Mouse (Mus musculus) stomach, embryonic 16.5 days (tissue): ENCODE data around the gene Ankrd35. TPM values are rescaled to one million over a fixed set of nuclear protein-coding genes. Genes with fewer than 3 reads are reported as not detected.

ENCODE experiments used
- ATAC-seq: fragments of 200-750 bp; cut with Nextera tagmentation; 2 replicates; pipeline ENCODE4 v1.8.0; 2017; ENCODE audit warnings: moderate number of reproducible peaks, moderate TSS enrichment; ENCODE audit not compliant: insufficient read depth, low FRiP score
- H3K27ac ChIP-seq: fragments of 300-500 bp; sonication (generic); 2 replicates; pipeline ENCODE4 v1.5.1; 2014; ENCODE audit warnings: low read length
- H3K27me3 ChIP-seq: fragments of 300-500 bp; sonication (generic); 2 replicates; pipeline ENCODE4 v1.6.1; 2014; ENCODE audit warnings: low read length, control low read depth, mixed read lengths; ENCODE audit not compliant: control insufficient read depth, insufficient read depth
- H3K36me3 ChIP-seq: fragments of 300-500 bp; sonication (generic); 2 replicates; pipeline ENCODE4 v1.6.1; 2014; ENCODE audit warnings: low read length; ENCODE audit not compliant: control insufficient read depth, insufficient read depth
- H3K4me1 ChIP-seq: fragments of 300-500 bp; sonication (generic); 2 replicates; pipeline ENCODE4 v1.6.1; 2014; ENCODE audit warnings: low read length, control low read depth, mixed read lengths; ENCODE audit not compliant: control insufficient read depth, insufficient read depth
- H3K4me2 ChIP-seq: fragments of 300-500 bp; sonication (generic); 2 replicates; pipeline ENCODE4 v1.6.1; 2014; ENCODE audit warnings: low read depth, low read length, mixed read lengths
- H3K4me3 ChIP-seq: fragments of 300-500 bp; sonication (generic); replicated peaks from 2 replicates; pipeline ENCODE4 v1.5.1; 2014; ENCODE audit warnings: mild to moderate bottlenecking, low read length
- H3K9ac ChIP-seq: fragments of 300-500 bp; sonication (generic); 2 replicates; pipeline ENCODE4 v1.6.1; 2014; ENCODE audit warnings: low read length
- H3K9me3 ChIP-seq: fragments of 300-500 bp; sonication (generic); replicated peaks from 2 replicates; pipeline ENCODE4 v1.6.1; 2016; ENCODE audit warnings: low read length, control low read depth; ENCODE audit not compliant: control insufficient read depth
- WGBS: fragments of 180-500 bp; shearing (Covaris S2); extraction: QIAGEN DNeasy Blood & Tissue Kit; methylation state at CpG from one replicate; pipeline ENCODE4 v1.1.7; 2014; 5-methylcytosine and 5-hydroxymethylcytosine counted together
- polyA plus RNA-seq: library from polyadenylated mRNA; unstranded; fragments of >200 nt; fragmentation: Nextera tagmentation; extraction: Ambion mirVana; gene quantifications from 2 replicates; pipeline ENCODE4 v1.2.1, GENCODE M21; 2015

The Ankrd35 gene
- polyA plus RNA-seq, 1 experiment from 2014 or later: 8.0 TPM

DNA sequence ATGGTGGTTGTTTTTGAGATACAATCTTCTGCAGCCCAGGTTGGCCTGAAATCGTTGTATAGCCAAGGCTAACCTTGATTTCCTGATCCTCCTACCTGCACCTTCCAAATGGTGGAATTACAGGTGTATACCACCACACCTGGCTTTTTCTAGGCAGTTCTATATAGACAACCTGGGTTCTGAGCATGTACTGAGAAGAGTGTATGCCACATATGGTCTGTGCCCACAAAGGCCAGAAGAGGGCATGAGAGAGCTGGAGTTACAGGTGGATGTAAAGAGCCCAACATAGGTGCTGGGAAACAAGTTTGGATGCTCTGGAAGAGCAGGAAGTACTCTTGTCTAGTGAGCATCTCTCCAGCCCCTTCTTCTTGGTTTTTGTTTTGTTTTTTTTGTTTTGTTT is 2.6 kb upstream of the Ankrd35 start:
- Histone ChIP-seq H3K27ac (no peak overlapping the region), H3K9ac (no peak overlapping the region), H3K4me1 (peaks cover 12% of the 10 kb centered on the region), H3K4me3 (no peak overlapping the region), H3K4me2 (no peak overlapping the region), H3K27me3 (no peaks in the 10 kb centered on the region), H3K9me3 (no peaks in the 10 kb centered on the region), H3K36me3 (no peaks in the 10 kb centered on the region)
- 35% methylated on average over 1 of the region's 1 CpGs for WGBS
- ATAC-seq: no peak

DNA sequence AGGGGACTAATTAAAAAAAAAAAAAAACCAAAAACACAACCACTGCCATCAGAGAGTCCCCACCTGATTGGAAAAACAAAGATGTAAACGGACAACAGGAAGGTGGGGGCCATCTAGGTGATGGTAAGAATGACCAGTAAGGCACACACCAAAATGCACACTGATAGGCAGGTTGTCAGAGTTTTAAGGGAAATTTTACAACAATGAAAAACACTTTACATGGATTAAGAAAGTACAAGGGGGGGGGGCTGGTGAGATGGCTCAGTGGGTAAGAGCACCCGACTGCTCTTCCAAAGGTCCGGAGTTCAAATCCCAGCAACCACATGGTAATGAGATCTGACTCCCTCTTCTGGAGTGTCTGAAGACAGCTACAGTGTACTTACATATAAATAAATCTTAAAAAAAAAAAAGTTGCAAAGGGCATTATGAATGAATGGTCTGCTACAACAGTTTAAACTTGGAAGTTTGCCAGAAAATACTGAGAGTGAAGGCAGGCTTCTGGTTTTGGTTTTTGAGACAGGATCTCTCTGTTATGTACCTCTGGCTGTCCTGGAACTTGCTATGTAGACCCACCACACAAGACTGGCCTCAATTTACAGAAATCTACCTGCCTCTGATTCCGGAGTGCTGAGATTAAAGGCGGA is 1.4 kb upstream of the Ankrd35 start:
- no peaks in the 10 kb centered on the region for H3K27me3 ChIP-seq
- no peak overlapping the region for H3K4me3 ChIP-seq
- no peak for ATAC-seq
- no peaks in the 10 kb centered on the region for H3K36me3 ChIP-seq
- H3K9ac ChIP-seq: no peak overlapping the region
- no peak overlapping the region for H3K27ac ChIP-seq
- peaks cover 12% of the 10 kb centered on the region for H3K4me1 ChIP-seq
- H3K4me2 ChIP-seq: no peak overlapping the region
- 93% methylated on average over 5 of the region's 5 CpGs for WGBS
- no peaks in the 10 kb centered on the region for H3K9me3 ChIP-seq

DNA sequence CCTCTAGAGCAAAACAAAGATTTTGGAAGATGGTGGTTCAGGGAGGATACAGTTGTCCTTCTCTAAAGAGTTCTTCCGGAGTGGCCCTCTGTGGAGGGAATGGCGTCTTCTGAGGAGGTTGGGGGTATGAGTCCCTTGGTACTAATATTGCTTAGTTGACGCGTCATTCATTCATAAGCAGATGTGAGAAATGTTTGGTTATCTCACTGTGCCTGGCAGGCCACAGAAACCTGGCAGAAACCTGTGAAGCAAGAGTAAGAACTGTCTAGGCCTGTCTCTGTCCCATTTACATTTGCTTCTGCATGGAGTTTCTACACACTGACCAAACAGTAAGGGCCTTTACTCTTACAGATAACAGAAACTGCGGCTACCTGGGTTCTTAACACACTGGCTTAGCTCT is 1.6 kb downstream of the Ankrd35 start:
- peaks cover 8% of the 10 kb centered on the region; the same call in 1 of the 2 replicates for H3K4me1 ChIP-seq
- no peak overlapping the region for H3K4me3 ChIP-seq
- no peaks in the 10 kb centered on the region for H3K27me3 ChIP-seq
- H3K9me3 ChIP-seq: no peaks in the 10 kb centered on the region
- 92% methylated on average over 5 of the region's 5 CpGs for WGBS
- no peaks in the 10 kb centered on the region for H3K36me3 ChIP-seq
- H3K4me2 ChIP-seq: no peak overlapping the region
- H3K9ac ChIP-seq: no peak overlapping the region
- H3K27ac ChIP-seq: no peak overlapping the region
- ATAC-seq: no peak

DNA sequence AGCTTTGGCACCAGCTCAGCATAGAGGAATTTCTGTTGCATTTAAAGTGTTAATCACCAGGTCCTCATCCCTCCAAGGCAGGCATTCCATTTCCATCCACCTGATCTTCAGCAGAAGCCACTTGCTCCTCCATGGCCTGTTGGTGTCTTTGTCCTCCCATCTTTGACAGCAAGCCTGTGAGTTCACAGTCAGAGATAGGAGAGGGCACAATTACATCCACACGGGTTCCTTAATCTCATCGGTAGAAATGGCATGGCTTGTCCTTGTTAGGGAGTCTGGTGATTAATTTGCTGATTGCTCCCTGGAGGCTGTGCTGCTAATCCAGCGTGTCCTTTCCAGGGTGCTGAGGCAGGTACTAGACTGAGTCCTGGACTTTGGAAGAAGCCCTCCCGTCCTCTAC is 3.6 kb downstream of the Ankrd35 start:
- Histone ChIP-seq H3K36me3 (no peaks in the 10 kb centered on the region), H3K4me3 (no peak overlapping the region), H3K4me2 (no peak overlapping the region), H3K4me1 (peaks cover 8% of the 10 kb centered on the region; the same call in 1 of the 2 replicates), H3K27ac (no peak overlapping the region), H3K9me3 (no peaks in the 10 kb centered on the region), H3K9ac (no peak overlapping the region), H3K27me3 (no peaks in the 10 kb centered on the region)
- ATAC-seq: no peak
- 80% methylated on average over 4 of the region's 4 CpGs for WGBS

DNA sequence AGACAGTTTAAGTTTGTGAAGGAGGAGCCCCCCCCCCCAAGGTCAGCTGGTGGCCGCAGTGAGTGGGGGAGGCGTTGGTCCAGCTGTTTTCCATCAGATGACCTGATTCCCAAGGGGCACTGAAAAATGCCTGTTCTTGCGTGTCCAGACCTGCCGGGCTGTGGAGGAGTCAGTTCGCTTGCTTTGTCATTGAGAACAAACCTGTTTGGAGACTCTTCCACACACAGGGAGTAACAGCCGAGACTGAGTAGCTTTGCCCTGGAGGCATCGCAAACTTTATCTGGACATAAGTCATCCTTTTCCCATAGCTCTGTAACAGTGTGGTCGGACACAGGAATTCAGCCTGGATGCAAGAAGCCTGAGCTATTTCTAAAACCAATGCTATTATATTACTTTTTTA is 4.5 kb downstream of the Ankrd35 start:
- ATAC-seq: no peak
- H3K27me3 ChIP-seq: no peaks in the 10 kb centered on the region
- 30% methylated on average over 8 of the region's 8 CpGs for WGBS
- no peaks in the 10 kb centered on the region for H3K9me3 ChIP-seq
- peaks cover 12% of the 10 kb centered on the region; the same call in 1 of the 2 replicates for H3K4me1 ChIP-seq
- no peak overlapping the region for H3K9ac ChIP-seq
- H3K4me3 ChIP-seq: no peak overlapping the region
- H3K27ac ChIP-seq: peak overlapping the region; percentile 89
- H3K4me2 ChIP-seq: no peak overlapping the region
- H3K36me3 ChIP-seq: no peaks in the 10 kb centered on the region

DNA sequence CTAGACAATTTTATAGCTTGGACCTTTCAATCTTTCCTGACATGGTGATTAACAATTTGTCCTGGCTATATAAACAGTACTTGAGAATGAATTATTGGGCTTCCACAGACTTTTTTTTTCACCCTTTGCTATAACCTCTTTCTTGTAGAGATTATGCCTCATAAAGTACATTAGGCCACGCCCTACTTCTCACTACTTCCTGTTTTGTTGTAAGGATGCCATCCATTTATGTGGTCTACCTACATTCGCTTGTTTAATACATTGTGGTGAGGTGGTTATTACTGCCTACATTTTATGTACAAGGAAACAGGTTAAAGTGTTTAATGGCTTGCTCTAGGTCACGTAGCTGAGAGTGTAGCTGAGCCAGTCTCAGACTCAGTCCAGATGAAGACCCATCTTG is 5.2 kb downstream of the Ankrd35 start:
- Histone ChIP-seq H3K9me3 (no peaks in the 10 kb centered on the region), H3K4me2 (no peak overlapping the region), H3K36me3 (no peaks in the 10 kb centered on the region), H3K27me3 (no peaks in the 10 kb centered on the region), H3K27ac (peak overlapping the region; percentile 89), H3K9ac (no peak overlapping the region), H3K4me1 (peaks cover 12% of the 10 kb centered on the region; the same call in 1 of the 2 replicates), H3K4me3 (no peak overlapping the region)
- no peak for ATAC-seq
- WGBS: 76% methylated on average over 3 of the region's 3 CpGs

DNA sequence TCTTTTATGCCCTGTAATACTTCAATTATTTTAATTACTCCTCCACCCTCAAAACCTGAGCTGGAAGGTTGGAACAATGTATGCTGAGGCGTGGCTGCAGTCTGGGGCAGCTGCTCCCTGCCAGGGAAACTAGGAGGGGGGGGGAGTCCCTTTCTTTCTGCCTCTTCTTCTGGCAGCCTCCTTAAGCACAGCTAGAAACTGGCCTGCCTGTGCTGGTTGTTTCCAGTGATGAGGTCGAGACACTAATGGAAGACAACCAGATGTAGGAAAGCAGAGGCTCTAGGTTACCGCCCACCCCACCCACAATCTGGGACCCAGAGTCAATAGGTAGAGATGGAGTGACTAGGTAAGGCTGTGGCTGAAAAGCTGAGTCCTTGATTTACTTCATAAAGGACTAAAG is 5.8 kb downstream of the Ankrd35 start:
- H3K36me3 ChIP-seq: no peaks in the 10 kb centered on the region
- WGBS: 53% methylated on average over 3 of the region's 3 CpGs
- no peaks in the 10 kb centered on the region for H3K9me3 ChIP-seq
- H3K27me3 ChIP-seq: no peaks in the 10 kb centered on the region
- H3K9ac ChIP-seq: no peak overlapping the region
- peaks cover 7% of the 10 kb centered on the region; the same call in 1 of the 2 replicates for H3K4me1 ChIP-seq
- no peak overlapping the region for H3K4me3 ChIP-seq
- peak overlapping the region; percentile 89; the same call in 1 of the 2 replicates for H3K27ac ChIP-seq
- peak; percentile 24; the same call in 1 of the 2 replicates for ATAC-seq
- no peak overlapping the region for H3K4me2 ChIP-seq

DNA sequence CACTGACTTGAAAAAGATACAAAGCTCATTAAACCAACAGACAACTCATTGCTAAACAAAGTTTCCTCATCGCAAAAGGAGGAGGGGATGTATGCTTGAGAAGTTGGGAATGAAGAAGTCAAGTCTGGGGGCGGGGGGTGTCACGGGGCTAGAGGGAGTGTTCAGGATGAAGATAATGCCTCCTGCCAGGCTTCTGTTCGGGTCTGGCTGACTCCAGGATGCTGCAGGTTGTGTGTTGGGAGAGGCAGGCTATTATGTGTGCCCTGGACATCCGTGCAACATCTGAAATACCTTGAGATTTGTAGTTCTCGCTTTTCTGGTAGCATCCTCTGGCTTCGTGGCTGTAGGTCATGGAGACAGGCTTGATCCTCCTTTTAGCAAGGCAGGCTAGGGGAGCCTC is 8.5 kb downstream of the Ankrd35 start:
- H3K27ac ChIP-seq: peak overlapping the region; percentile 57
- ATAC-seq: no peak
- no peaks in the 10 kb centered on the region for H3K36me3 ChIP-seq
- H3K4me1 ChIP-seq: peaks cover 7% of the 10 kb centered on the region; the same call in 1 of the 2 replicates
- no peak overlapping the region for H3K9ac ChIP-seq
- 67% methylated on average over 7 of the region's 7 CpGs for WGBS
- no peak overlapping the region for H3K4me3 ChIP-seq
- H3K9me3 ChIP-seq: no peaks in the 10 kb centered on the region
- H3K4me2 ChIP-seq: no peak overlapping the region
- H3K27me3 ChIP-seq: no peaks in the 10 kb centered on the region

DNA sequence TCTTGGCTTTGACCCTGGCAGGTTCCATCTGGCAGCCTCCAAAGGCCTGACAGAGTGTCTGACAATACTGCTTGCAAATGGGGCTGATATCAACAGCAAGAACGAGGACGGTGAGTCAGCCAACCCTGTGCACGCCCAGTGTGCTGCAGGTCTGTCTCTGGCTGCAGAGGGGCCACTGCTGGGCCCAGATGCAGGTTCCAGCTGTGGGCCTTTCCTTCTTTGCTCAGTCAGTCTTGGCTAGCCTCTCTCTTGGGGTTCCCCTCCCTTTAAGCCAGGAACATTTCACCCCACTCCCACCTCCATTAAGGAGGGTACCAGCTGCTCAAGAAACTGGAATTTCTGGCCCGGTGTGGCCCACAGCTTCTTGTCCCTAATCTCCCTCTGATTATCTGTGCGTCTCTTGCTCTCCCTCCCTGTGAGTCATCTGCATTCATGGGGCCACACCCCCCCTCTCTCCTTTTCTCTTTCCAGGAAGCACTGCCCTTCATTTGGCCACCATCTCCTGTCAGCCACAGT is 9.3 kb downstream of the Ankrd35 start:
- Histone ChIP-seq H3K9ac (no peak overlapping the region), H3K4me3 (no peak overlapping the region), H3K27ac (peak overlapping the region; percentile 77), H3K4me2 (peak overlapping the region; percentile 24; the same call in 1 of the 2 replicates), H3K9me3 (no peaks in the 10 kb centered on the region), H3K4me1 (peaks cover 7% of the 10 kb centered on the region; the same call in 1 of the 2 replicates), H3K36me3 (no peaks in the 10 kb centered on the region), H3K27me3 (no peaks in the 10 kb centered on the region)
- WGBS: 22% methylated on average over 5 of the region's 5 CpGs
- ATAC-seq: peak; percentile 77
